Mouse (Mus musculus): Measurements from ENCODE around the gene Krtap4-9. TPM values are rescaled to one million over a fixed set of nuclear protein-coding genes. Genes with fewer than 3 reads are reported as not detected.
"Not testable (repeated sequence)": the region's sequence is repeated elsewhere in the genome, so short reads cannot be mapped to it uniquely, and the experiment has no call there.

Krtap4-9 gene
- not detected in 2 replicates for total RNA-seq (2015; ENCODE audit: low replicate concordance)
- total RNA-seq (2017; ENCODE audit: low replicate concordance), result not detected in 2 replicates

DNA sequence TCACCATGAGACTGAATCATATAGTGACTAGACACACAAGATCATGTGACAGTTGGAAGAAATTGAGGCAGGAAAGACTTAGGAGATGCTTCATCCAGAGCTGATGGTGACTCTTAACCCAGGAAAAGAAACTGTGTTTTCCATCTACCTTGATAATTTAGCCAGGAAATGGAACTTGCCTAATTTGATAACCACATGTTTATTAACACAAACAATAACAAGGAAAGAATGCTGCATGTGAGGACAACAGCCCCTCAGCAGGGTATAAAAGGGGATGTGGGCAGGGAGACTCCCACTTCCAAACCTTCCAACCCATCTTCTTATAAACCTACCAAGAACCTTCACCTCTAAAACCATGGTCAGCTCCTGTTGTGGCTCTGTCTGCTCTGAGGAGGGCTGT, at the start of gene Krtap4-9:
TSS of gene Krtap4-9 (plus strand) at position 301 of the 400 bp plus-strand sequence.
- ATAC-seq (replicated peaks; ENCODE audit: low FRiP score, poor library complexity, severe bottlenecking), result not testable (repeated sequence)

DNA sequence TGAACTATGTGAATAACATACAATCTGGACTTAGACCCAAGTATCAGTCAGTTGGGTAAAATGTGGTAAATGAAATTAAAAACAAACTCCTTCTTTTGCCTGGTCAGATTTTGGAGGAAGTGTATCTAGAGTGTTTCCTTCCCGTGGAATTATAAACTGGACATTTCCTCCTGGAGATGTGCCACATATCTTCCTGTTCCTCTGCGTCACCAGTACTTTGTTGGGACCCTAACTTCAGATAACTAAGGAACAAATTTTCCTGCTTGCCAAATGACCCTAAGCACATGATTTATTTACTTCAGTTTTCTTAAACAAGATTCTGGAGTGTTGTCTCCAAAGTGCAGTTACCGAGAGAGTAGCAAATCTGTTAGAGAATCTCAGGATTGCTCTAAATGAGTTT, 41.0 kb upstream of the Krtap4-9 start:
- no peak for ATAC-seq (replicated peaks; ENCODE audit: low FRiP score, poor library complexity, severe bottlenecking)

DNA sequence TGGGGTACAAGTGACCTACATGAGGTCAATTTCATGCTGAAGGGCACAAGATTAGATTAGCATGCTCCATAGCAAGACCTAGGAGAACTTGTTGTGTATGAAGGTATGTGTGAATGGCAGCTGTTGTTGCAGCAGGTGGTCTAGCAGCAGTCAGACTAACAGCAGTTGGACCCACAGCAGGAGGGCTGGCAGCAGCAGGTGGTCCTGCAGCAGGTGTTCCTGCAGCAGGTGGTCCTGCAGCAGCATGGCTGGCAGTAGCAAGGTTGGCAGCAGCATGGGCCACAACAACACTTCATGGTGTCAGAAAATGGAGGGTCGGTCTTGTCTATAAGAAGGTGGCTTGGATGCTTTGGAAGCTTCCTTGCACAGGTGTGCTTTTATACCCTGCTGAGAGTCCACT, 26.1 kb upstream of the Krtap4-9 start:
- no peak for ATAC-seq (replicated peaks; ENCODE audit: low FRiP score, poor library complexity, severe bottlenecking)

DNA sequence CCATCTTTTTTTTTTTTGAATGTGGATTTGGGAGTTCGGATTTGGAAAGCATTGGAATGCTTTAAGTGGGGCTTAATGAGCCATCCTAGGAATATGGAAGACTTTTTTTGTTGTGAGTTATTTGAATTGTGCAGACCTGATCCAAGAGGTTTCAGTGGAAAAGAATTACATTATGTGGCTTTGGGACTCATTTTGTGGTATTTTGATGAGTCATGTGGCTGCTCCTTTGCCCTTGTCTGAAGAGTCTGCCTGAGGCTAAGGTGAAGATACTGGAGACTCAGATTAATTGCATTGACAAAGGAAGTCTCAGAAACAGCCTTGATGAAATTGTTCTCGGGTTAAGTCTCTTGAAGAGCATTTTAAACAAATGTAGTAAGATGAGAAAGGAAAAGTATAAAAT, 16.6 kb upstream of the Krtap4-9 start:
- no peak for ATAC-seq (replicated peaks; ENCODE audit: low FRiP score, poor library complexity, severe bottlenecking)

DNA sequence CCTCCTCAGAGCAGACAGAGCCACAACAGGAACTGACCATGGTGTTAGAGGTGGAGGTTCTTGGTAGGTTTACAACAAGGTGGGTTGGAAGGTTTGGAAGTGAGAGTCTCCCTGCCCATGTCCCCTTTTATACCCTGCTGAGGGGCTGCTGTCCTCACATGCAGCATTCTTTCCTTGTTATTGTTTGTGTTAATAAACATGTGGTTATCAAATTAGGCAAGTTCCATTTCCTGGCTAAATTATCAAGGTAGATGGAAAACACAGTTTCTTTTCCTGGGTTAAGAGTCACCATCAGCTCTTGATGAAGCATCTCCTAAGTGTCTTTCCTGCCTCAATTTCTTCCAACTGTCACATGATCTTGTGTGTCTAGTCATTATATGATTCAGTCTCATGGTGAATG, 12.2 kb upstream of the Krtap4-9 start, which contains the start of gene Gm11595:
TSS of gene Gm11595 (minus strand) at position 101 of the 400 bp plus-strand sequence.
- ATAC-seq (replicated peaks; ENCODE audit: low FRiP score, poor library complexity, severe bottlenecking), result not testable (repeated sequence)

DNA sequence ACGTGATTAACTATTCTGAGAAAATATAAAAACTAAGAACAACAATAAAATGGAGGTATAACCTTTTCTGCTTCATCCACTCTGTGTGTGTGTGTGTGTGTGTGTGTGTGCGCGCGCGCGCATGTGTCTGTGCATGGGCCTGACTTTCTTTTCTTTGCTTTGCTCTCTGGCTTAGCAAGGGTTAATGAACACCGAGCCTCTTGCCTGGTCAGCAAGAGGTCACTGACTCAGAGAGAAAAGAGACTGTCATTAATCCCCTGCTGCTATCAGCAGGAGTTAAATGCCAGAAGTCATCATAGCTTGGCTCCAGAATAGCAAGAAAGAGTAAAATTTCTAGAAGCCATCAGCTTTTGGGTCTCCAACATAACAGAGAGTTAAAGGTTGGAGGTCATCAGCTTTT, 6.6 kb upstream of the Krtap4-9 start:
- ATAC-seq (replicated peaks; ENCODE audit: low FRiP score, poor library complexity, severe bottlenecking), result no peak

DNA sequence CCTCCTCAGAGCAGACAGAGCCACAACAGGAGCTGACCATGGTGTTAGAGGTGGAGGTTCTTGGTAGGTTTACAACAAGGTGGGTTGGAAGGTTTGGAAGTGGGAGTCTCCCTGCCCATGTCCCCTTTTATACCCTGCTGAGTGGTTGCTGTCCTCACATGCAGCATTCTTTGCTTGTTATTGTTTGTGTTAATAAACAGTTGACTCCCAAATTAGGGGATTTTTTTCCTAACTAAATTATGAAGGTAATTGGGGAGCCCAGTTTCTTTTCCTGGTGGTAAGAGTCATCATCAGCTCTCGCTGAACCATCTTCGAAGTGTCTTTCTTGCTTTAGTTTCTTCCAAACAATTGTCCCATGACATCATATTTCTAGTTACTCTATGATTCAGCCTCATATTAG, 4.4 kb upstream of the Krtap4-9 start, which contains the start of gene Krtap4-8:
TSS of gene Krtap4-8 (minus strand) at position 101 of the 400 bp plus-strand sequence.
- ATAC-seq (replicated peaks; ENCODE audit: low FRiP score, poor library complexity, severe bottlenecking), result no peak

DNA sequence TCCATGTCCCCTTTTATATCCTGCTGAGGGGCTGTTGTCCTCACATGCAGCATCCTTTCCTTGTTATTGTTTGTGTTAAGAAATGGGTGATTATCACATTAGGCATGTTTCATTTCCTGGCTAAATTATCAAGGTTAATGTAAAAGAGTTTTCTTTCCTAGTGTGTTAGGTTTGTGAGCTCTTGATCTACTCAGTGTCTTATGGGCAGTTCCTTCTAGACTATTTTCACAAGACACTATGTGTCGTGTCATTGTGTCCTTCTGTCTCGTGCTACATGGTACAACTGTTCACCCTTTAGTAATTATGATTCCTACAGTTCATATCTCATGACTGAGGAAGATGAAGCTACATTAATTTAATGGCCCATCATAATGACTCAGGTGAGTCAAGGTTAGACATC, 8.4 kb downstream of the Krtap4-9 start, which contains the start of gene Gm11596:
TSS of gene Gm11596 (minus strand) at position 101 of the 400 bp plus-strand sequence.
- ATAC-seq (replicated peaks; ENCODE audit: low FRiP score, poor library complexity, severe bottlenecking), result no peak

DNA sequence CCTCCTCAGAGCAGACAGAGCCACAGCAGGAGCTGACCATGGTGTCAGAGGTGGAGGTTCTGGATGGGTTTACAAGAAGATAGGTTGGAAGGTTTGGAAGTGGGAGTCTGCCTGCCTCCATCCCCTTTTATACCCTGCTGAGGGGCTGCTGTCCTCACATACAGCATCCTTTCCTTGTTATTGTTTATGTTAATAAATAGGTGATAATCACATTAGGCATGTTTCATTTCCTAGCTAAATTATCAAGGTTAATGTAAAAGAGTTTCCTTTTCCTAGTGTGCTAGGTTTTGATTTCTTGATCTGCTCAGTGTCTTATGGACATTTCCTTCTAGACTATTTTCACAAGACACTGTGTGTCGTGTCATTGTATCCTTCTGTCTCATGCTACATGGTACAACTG, 13.8 kb downstream of the Krtap4-9 start, which contains the start of gene Gm11569:
TSS of gene Gm11569 (minus strand) at position 101 of the 400 bp plus-strand sequence.
- ATAC-seq (replicated peaks; ENCODE audit: low FRiP score, poor library complexity, severe bottlenecking), result not testable (repeated sequence)

DNA sequence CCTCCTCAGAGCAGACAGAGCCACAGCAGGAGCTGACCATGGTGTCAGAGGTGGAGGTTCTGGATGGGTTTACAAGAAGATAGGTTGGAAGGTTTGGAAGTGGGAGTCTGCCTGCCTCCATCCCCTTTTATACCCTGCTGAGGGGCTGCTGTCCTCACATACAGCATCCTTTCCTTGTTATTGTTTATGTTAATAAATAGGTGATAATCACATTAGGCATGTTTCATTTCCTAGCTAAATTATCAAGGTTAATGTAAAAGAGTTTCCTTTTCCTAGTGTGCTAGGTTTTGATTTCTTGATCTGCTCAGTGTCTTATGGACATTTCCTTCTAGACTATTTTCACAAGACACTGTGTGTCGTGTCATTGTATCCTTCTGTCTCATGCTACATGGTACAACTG, 19.3 kb downstream of the Krtap4-9 start, which contains the start of gene Gm11554:
TSS of gene Gm11554 (minus strand) at position 101 of the 400 bp plus-strand sequence.
- not testable (repeated sequence) for ATAC-seq (replicated peaks; ENCODE audit: low FRiP score, poor library complexity, severe bottlenecking)

DNA sequence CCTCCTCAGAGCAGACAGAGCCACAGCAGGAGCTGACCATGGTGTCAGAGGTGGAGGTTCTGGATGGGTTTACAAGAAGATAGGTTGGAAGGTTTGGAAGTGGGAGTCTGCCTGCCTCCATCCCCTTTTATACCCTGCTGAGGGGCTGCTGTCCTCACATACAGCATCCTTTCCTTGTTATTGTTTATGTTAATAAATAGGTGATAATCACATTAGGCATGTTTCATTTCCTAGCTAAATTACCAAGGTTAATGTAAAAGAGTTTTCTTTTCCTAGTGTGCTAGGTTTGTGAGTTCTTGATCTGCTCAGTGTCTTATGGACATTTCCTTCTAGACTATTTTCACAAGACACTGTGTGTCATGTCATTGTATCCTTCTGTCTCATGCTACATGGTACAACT, 24.8 kb downstream of the Krtap4-9 start, which contains the start of gene Krtap4-13:
TSS of gene Krtap4-13 (minus strand) at position 101 of the 400 bp plus-strand sequence.
- not testable (repeated sequence) for ATAC-seq (replicated peaks; ENCODE audit: low FRiP score, poor library complexity, severe bottlenecking)

DNA sequence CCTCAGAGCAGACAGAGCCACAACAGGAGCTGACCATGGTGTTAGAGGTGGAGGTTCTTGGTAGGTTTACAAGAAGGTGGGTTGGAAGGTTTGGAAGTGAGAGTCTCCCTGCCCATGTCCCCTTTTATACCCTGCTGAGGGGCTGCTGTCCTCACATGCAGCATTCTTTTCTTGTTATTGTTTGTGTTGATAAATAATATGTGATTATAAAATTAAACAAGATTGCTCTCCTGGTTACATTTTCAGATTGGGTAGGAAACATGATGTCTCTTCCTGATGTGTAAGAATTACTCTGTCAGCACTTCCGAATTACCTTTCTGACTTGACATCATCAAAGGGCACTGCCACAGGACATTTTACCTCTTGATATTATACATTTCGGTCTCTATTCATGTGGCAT, 30.6 kb downstream of the Krtap4-9 start, which contains the start of gene Gm11564:
TSS of gene Gm11564 (minus strand) at position 101 of the 400 bp plus-strand sequence.
- not testable (repeated sequence) for ATAC-seq (replicated peaks; ENCODE audit: low FRiP score, poor library complexity, severe bottlenecking)

Other genes with a start within 250 kb of the Krtap4-9 start
Only the 30 nearest of the 43 such genes appear.
- not detected in 2 replicates for gene Krtap9-3, start 187.1 kb upstream of the Krtap4-9 start, total RNA-seq (2015; ENCODE audit: low replicate concordance)
- not detected in 2 replicates for gene Krtap9-3, start 187.1 kb upstream of the Krtap4-9 start, total RNA-seq (2017; ENCODE audit: low replicate concordance)
- gene Gm11938, start 181.9 kb upstream of the Krtap4-9 start, total RNA-seq (2015; ENCODE audit: low replicate concordance), result not detected in 2 replicates
- not detected in 2 replicates for gene Gm11938, start 181.9 kb upstream of the Krtap4-9 start, total RNA-seq (2017; ENCODE audit: low replicate concordance)
- gene Gm11937, start 175.0 kb upstream of the Krtap4-9 start, total RNA-seq (2015; ENCODE audit: low replicate concordance), result not detected in 2 replicates
- not detected in 2 replicates for gene Gm11937, start 175.0 kb upstream of the Krtap4-9 start, total RNA-seq (2017; ENCODE audit: low replicate concordance)
- gene Krtap2-4, start 170.4 kb upstream of the Krtap4-9 start, total RNA-seq (2015; ENCODE audit: low replicate concordance), result not detected in 2 replicates
- not detected in 2 replicates for gene Krtap2-4, start 170.4 kb upstream of the Krtap4-9 start, total RNA-seq (2017; ENCODE audit: low replicate concordance)
- gene Gm11562, start 164.8 kb upstream of the Krtap4-9 start, total RNA-seq (2015; ENCODE audit: low replicate concordance), result not detected in 2 replicates
- not detected in 2 replicates for gene Gm11562, start 164.8 kb upstream of the Krtap4-9 start, total RNA-seq (2017; ENCODE audit: low replicate concordance)
- gene Krtap4-1, start 157.0 kb upstream of the Krtap4-9 start, total RNA-seq (2015; ENCODE audit: low replicate concordance), result not detected in 2 replicates
- gene Krtap4-1, start 157.0 kb upstream of the Krtap4-9 start, total RNA-seq (2017; ENCODE audit: low replicate concordance), result not detected in 2 replicates
- gene Krtap4-2, start 150.1 kb upstream of the Krtap4-9 start, total RNA-seq (2015; ENCODE audit: low replicate concordance), result not detected in 2 replicates
- not detected in 2 replicates for gene Krtap4-2, start 150.1 kb upstream of the Krtap4-9 start, total RNA-seq (2017; ENCODE audit: low replicate concordance)
- not detected in 2 replicates for gene Krtap4-7, start 141.1 kb upstream of the Krtap4-9 start, total RNA-seq (2015; ENCODE audit: low replicate concordance)
- gene Krtap4-7, start 141.1 kb upstream of the Krtap4-9 start, total RNA-seq (2017; ENCODE audit: low replicate concordance), result not detected in 2 replicates
- gene Gm11555, start 135.0 kb upstream of the Krtap4-9 start, total RNA-seq (2015; ENCODE audit: low replicate concordance), result not detected in 2 replicates
- not detected in 2 replicates for gene Gm11555, start 135.0 kb upstream of the Krtap4-9 start, total RNA-seq (2017; ENCODE audit: low replicate concordance)
- not detected in 2 replicates for gene Gm11563, start 126.2 kb upstream of the Krtap4-9 start, total RNA-seq (2015; ENCODE audit: low replicate concordance)
- gene Gm11563, start 126.2 kb upstream of the Krtap4-9 start, total RNA-seq (2017; ENCODE audit: low replicate concordance), result not detected in 2 replicates
- not detected in 2 replicates for gene Krtap4-6, start 119.2 kb upstream of the Krtap4-9 start, total RNA-seq (2015; ENCODE audit: low replicate concordance)
- gene Krtap4-6, start 119.2 kb upstream of the Krtap4-9 start, total RNA-seq (2017; ENCODE audit: low replicate concordance), result not detected in 2 replicates
- not detected in 2 replicates for gene Gm14190, start 94.5 kb upstream of the Krtap4-9 start, total RNA-seq (2015; ENCODE audit: low replicate concordance)
- gene Gm14190, start 94.5 kb upstream of the Krtap4-9 start, total RNA-seq (2017; ENCODE audit: low replicate concordance), result not detected in 2 replicates
- gene Gm14180, start 50.9 kb upstream of the Krtap4-9 start, total RNA-seq (2015; ENCODE audit: low replicate concordance), result not detected in 2 replicates
- gene Gm14180, start 50.9 kb upstream of the Krtap4-9 start, total RNA-seq (2017; ENCODE audit: low replicate concordance), result not detected in 2 replicates
- gene Gm11595, start 12.3 kb upstream of the Krtap4-9 start, total RNA-seq (2015; ENCODE audit: low replicate concordance), result not detected in 2 replicates
- gene Gm11595, start 12.3 kb upstream of the Krtap4-9 start, total RNA-seq (2017; ENCODE audit: low replicate concordance), result not detected in 2 replicates
- gene Krtap4-8, start 4.5 kb upstream of the Krtap4-9 start, total RNA-seq (2015; ENCODE audit: low replicate concordance), result not detected in 2 replicates
- gene Krtap4-8, start 4.5 kb upstream of the Krtap4-9 start, total RNA-seq (2017; ENCODE audit: low replicate concordance), result not detected in 2 replicates
- gene Gm11596, start 8.3 kb downstream of the Krtap4-9 start, total RNA-seq (2015; ENCODE audit: low replicate concordance), result not detected in 2 replicates
- gene Gm11596, start 8.3 kb downstream of the Krtap4-9 start, total RNA-seq (2017; ENCODE audit: low replicate concordance), result not detected in 2 replicates
- not detected in 2 replicates for gene Gm11569, start 13.7 kb downstream of the Krtap4-9 start, total RNA-seq (2015; ENCODE audit: low replicate concordance)
- not detected in 2 replicates for gene Gm11569, start 13.7 kb downstream of the Krtap4-9 start, total RNA-seq (2017; ENCODE audit: low replicate concordance)
- not detected in 2 replicates for gene Gm11554, start 19.2 kb downstream of the Krtap4-9 start, total RNA-seq (2015; ENCODE audit: low replicate concordance)
- not detected in 2 replicates for gene Gm11554, start 19.2 kb downstream of the Krtap4-9 start, total RNA-seq (2017; ENCODE audit: low replicate concordance)
- not detected in 2 replicates for gene Krtap4-13, start 24.7 kb downstream of the Krtap4-9 start, total RNA-seq (2015; ENCODE audit: low replicate concordance)
- gene Krtap4-13, start 24.7 kb downstream of the Krtap4-9 start, total RNA-seq (2017; ENCODE audit: low replicate concordance), result not detected in 2 replicates
- gene Gm11564, start 30.5 kb downstream of the Krtap4-9 start, total RNA-seq (2015; ENCODE audit: low replicate concordance), result not detected in 2 replicates
- gene Gm11564, start 30.5 kb downstream of the Krtap4-9 start, total RNA-seq (2017; ENCODE audit: low replicate concordance), result not detected in 2 replicates
- gene 2300003K06Rik, start 52.9 kb downstream of the Krtap4-9 start, total RNA-seq (2015; ENCODE audit: low replicate concordance), result not detected in 2 replicates
- not detected in 2 replicates for gene 2300003K06Rik, start 52.9 kb downstream of the Krtap4-9 start, total RNA-seq (2017; ENCODE audit: low replicate concordance)
- gene Krtap4-16, start 66.4 kb downstream of the Krtap4-9 start, total RNA-seq (2015; ENCODE audit: low replicate concordance), result not detected in 2 replicates
- not detected in 2 replicates for gene Krtap4-16, start 66.4 kb downstream of the Krtap4-9 start, total RNA-seq (2017; ENCODE audit: low replicate concordance)
- gene Gm11568, start 72.7 kb downstream of the Krtap4-9 start, total RNA-seq (2015; ENCODE audit: low replicate concordance), result not detected in 2 replicates
- gene Gm11568, start 72.7 kb downstream of the Krtap4-9 start, total RNA-seq (2017; ENCODE audit: low replicate concordance), result not detected in 2 replicates
- gene Gm11559, start 79.3 kb downstream of the Krtap4-9 start, total RNA-seq (2015; ENCODE audit: low replicate concordance), result not detected in 2 replicates
- not detected in 2 replicates for gene Gm11559, start 79.3 kb downstream of the Krtap4-9 start, total RNA-seq (2017; ENCODE audit: low replicate concordance)
- not detected in 2 replicates for gene Krtap9-1, start 88.2 kb downstream of the Krtap4-9 start, total RNA-seq (2015; ENCODE audit: low replicate concordance)
- not detected in 2 replicates for gene Krtap9-1, start 88.2 kb downstream of the Krtap4-9 start, total RNA-seq (2017; ENCODE audit: low replicate concordance)
- not detected in 2 replicates for gene Gm11567, start 94.0 kb downstream of the Krtap4-9 start, total RNA-seq (2015; ENCODE audit: low replicate concordance)
- not detected in 2 replicates for gene Gm11567, start 94.0 kb downstream of the Krtap4-9 start, total RNA-seq (2017; ENCODE audit: low replicate concordance)
- not detected in 2 replicates for gene Krtap31-1, start 122.7 kb downstream of the Krtap4-9 start, total RNA-seq (2015; ENCODE audit: low replicate concordance)
- gene Krtap31-1, start 122.7 kb downstream of the Krtap4-9 start, total RNA-seq (2017; ENCODE audit: low replicate concordance), result not detected in 2 replicates
- gene Gm11565, start 129.6 kb downstream of the Krtap4-9 start, total RNA-seq (2015; ENCODE audit: low replicate concordance), result not detected in 2 replicates
- gene Gm11565, start 129.6 kb downstream of the Krtap4-9 start, total RNA-seq (2017; ENCODE audit: low replicate concordance), result not detected in 2 replicates
- gene Krtap31-2, start 151.1 kb downstream of the Krtap4-9 start, total RNA-seq (2015; ENCODE audit: low replicate concordance), result not detected in 2 replicates
- gene Krtap31-2, start 151.1 kb downstream of the Krtap4-9 start, total RNA-seq (2017; ENCODE audit: low replicate concordance), result not detected in 2 replicates
- not detected in 2 replicates for gene Krtap9-5, start 163.3 kb downstream of the Krtap4-9 start, total RNA-seq (2015; ENCODE audit: low replicate concordance)
- gene Krtap9-5, start 163.3 kb downstream of the Krtap4-9 start, total RNA-seq (2017; ENCODE audit: low replicate concordance), result not detected in 2 replicates

All from erythroid progenitor cell, adult 5-6 weeks (primary cell).